Mouse (Mus musculus): ENCODE measurements around the gene Vstm4. TPM values are rescaled to one million over a fixed set of nuclear protein-coding genes. Genes with fewer than 3 reads are reported as not detected.

The Vstm4 gene
- total RNA-seq, 2 experiments from 2014 or later: 3.9 to 4.5 TPM

GRCm38 (mm10) chr14:32934064-32934463 lies 77.5 kb downstream of the Vstm4 start:
- no peak for DNase-seq (ENCODE audit: low spot score in 2 of 2)

GRCm38 (mm10) chr14:32939217-32939616 lies 82.7 kb downstream of the Vstm4 start:
- DNase-seq (ENCODE audit: low spot score in 2 of 2): no peak

GRCm38 (mm10) chr14:32947512-32947911 lies 91.0 kb downstream of the Vstm4 start:
- DNase-seq (ENCODE audit: low spot score in 2 of 2): peak; percentile 48 to 57

- DNase-seq (ENCODE audit: low spot score in 2 of 2): no peak
Observed at GRCm38 (mm10) chr14:32950312-32951301, 94.1 kb downstream of the Vstm4 start.

- DNase-seq (ENCODE audit: low spot score in 2 of 2): no peak
Observed at GRCm38 (mm10) chr14:32956486-32956885, 99.9 kb downstream of the Vstm4 start.

GRCm38 (mm10) chr14:32958671-32959070 lies 102.1 kb downstream of the Vstm4 start:
- DNase-seq (ENCODE audit: low spot score in 2 of 2): no peak

GRCm38 (mm10) chr14:32960481-32960880 lies 103.9 kb downstream of the Vstm4 start:
- DNase-seq (ENCODE audit: low spot score in 2 of 2): peak; percentile 73 to 80

GRCm38 (mm10) chr14:32964742-32965141 lies 108.2 kb downstream of the Vstm4 start:
- DNase-seq (ENCODE audit: low spot score in 2 of 2): no peak

GRCm38 (mm10) chr14:32970700-32971099 lies 114.1 kb downstream of the Vstm4 start:
- DNase-seq (ENCODE audit: low spot score in 2 of 2): no peak

- DNase-seq (ENCODE audit: low spot score in 2 of 2): no peak
Observed at GRCm38 (mm10) chr14:32984176-32984738, 127.7 kb downstream of the Vstm4 start.

- DNase-seq (ENCODE audit: low spot score in 2 of 2): no peak
Observed at GRCm38 (mm10) chr14:32986659-32987058, 130.1 kb downstream of the Vstm4 start.

Other genes starting within 250 kb of the Vstm4 start
- under 1 TPM; 0.16 to 0.47 TPM for gene 3425401B19Rik, start 171.5 kb upstream of the Vstm4 start, total RNA-seq (2021)
- gene Tmem273, start 70.8 kb upstream of the Vstm4 start, total RNA-seq (2021): 1 to 10 TPM in 1 of 2 experiments, under 1 TPM in 1; 0.53 to 1.5 TPM
- gene Fam170b, start 22.8 kb upstream of the Vstm4 start, total RNA-seq (2021): not detected
- under 1 TPM; 0.63 to 0.73 TPM for gene Lrrc18, start 134.6 kb downstream of the Vstm4 start, total RNA-seq (2021)